Mouse (Mus musculus): Measurements from ENCODE around the gene Rin3. TPM values are rescaled to one million over a fixed set of nuclear protein-coding genes. Genes with fewer than 3 reads are reported as not detected.

Rin3 gene
- polyA plus RNA-seq, 1 experiment from 2014 or later, result 5.0 TPM

Other genes with a start within 250 kb of the Rin3 start
- gene Slc24a4, start 154.3 kb upstream of the Rin3 start, polyA plus RNA-seq (2014; fragmentation: Nextera tagmentation; extraction: Ambion mirVana), result 0.24 and 0.54 TPM in 2 replicates
- 65.4 and 69.6 TPM in 2 replicates for gene Lgmn, start 156.8 kb downstream of the Rin3 start, polyA plus RNA-seq (2014; fragmentation: Nextera tagmentation; extraction: Ambion mirVana)
- 31.5 and 36.8 TPM in 2 replicates for gene Golga5, start 186.1 kb downstream of the Rin3 start, polyA plus RNA-seq (2014; fragmentation: Nextera tagmentation; extraction: Ambion mirVana)

All from hindbrain, embryonic 11.5 days (tissue).